Mouse (Mus musculus): ENCODE measurements around the gene Fgd5. TPM values are rescaled to one million over a fixed set of nuclear protein-coding genes. Genes with fewer than 3 reads are reported as not detected.

Gene Fgd5
- total and polyA plus RNA-seq, 3 experiments, result not detected

DNA sequence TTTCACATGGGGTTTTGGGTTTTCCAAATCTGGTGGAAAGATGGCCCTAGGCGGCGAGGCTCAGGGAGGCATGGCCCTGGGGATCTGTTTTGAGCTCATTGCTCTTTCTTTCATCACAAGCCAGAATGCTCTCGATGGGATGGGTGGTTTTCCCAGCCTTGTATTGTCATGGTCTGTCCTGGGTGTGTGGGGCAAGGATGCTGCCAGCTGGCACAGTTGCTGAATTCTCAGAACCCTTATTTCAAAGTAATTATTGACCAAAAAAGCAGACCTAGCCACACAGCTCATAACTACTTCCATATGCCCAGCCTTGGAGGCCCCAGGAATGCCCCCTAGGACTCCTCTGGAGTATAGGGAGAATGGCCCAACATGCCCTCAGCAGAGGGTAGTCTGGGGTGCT is 34.9 kb downstream of the Fgd5 start:
- Histone ChIP-seq H3K27me3 (replicated peaks) (peaks cover 65% of the 10 kb centered on the region), H3K9ac (ENCODE audit: insufficient read depth, low read depth) (no peak overlapping the region), H3K4me2 (ENCODE audit: insufficient read depth, low read depth, poor library complexity, severe bottlenecking) (no peak overlapping the region), H3K4me3 (replicated peaks in 1 of 3; ENCODE audit: low read depth in 2 of 3, low read length in 2 of 3, poor library complexity in 1 of 3) (no peak overlapping the region), H3K4me1 (ENCODE audit: control insufficient read depth in 1 of 2, insufficient read depth in 2 of 2) (no peaks in the 10 kb centered on the region; a peak in 2 of 4 replicates), H3K36me3 (replicated peaks in 1 of 2; ENCODE audit: control insufficient read depth in 1 of 2, insufficient read depth in 1 of 2, low read length in 1 of 2) (no peaks in the 10 kb centered on the region), H3K27ac (ENCODE audit: insufficient read depth, low read depth) (no peak overlapping the region), H3K79me2 (replicated peaks; ENCODE audit: control insufficient read depth, extremely low read depth, insufficient read depth, poor library complexity, severe bottlenecking) (no peaks in the 10 kb centered on the region), H3K9me3 (replicated peaks; ENCODE audit: low read length) (no peaks in the 10 kb centered on the region)
- TF ChIP-seq E2F4 (IDR thresholded peaks at IDR 0.05; ENCODE audit: insufficient replicate concordance, low read depth, low read length), result no peak
- no peak for TF ChIP-seq ZNF384 (IDR thresholded peaks at IDR 0.05; ENCODE audit: low read depth, low read length)
- no peak for TF ChIP-seq SIN3A (IDR thresholded peaks at IDR 0.05; ENCODE audit: low read length)
- TF ChIP-seq CHD1 (IDR thresholded peaks at IDR 0.05; ENCODE audit: low read depth, low read length), result no peak
- TF ChIP-seq SMC3 (IDR thresholded peaks at IDR 0.05; ENCODE audit: low read depth, low read length), result no peak
- TF ChIP-seq POLR2A (IDR thresholded peaks at IDR 0.05; ENCODE audit: low read depth, low read length), result no peak
- TF ChIP-seq MAX (IDR thresholded peaks at IDR 0.05; ENCODE audit: low read length), result no peak
- no peak for TF ChIP-seq PAX5 (IDR thresholded peaks at IDR 0.05; ENCODE audit: low read length)
- TF ChIP-seq MYC (IDR thresholded peaks at IDR 0.05; ENCODE audit: low read depth, low read length), result no peak
- no peak for TF ChIP-seq GABPA (IDR thresholded peaks at IDR 0.05; ENCODE audit: insufficient replicate concordance, low read depth, low read length)
- TF ChIP-seq MXI1 (IDR thresholded peaks at IDR 0.05; ENCODE audit: low read depth, low read length), result no peak
- no peak for TF ChIP-seq ZMIZ1 (IDR thresholded peaks at IDR 0.05; ENCODE audit: low read depth, low read length)
- no peak for DNase-seq (ENCODE audit: extremely low read depth)
- in situ Hi-C loops (cut with MboI; ENCODE audit: low pct_ligation_motif_present, low pct_unique_long_range_greater_than_20kb, low sequenced_read_pairs), result no loop called here
- dilution Hi-C loops (cut with MboI; ENCODE audit: extremely low pct_ligation_motif_present, extremely low pct_unique_long_range_greater_than_20kb, low sequenced_read_pairs), result no loop called here

DNA sequence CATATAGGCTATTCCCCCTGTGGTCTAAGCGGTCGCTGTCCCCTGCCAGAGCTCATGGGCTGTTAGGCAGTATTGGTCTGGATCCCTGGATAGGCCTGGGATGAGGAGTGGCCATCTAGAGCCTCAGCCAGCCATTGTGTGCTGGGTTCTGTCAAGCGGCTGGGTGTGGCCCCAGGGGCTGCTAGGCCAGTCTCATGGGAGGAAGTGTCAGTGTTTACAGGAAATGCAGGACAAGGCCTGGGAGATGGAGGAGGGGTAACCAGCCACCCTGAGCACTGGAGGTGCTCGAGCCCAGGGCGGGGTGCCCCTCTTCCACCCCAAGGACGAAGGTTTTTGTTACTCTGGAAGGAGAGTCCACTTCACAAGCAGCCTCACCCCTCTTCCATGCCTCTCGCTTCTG is 36.3 kb downstream of the Fgd5 start:
- Histone ChIP-seq H3K4me3 (replicated peaks in 1 of 3; ENCODE audit: low read depth in 2 of 3, low read length in 2 of 3, poor library complexity in 1 of 3) (no peak overlapping the region), H3K9me3 (replicated peaks; ENCODE audit: low read length) (no peaks in the 10 kb centered on the region), H3K4me1 (ENCODE audit: control insufficient read depth in 1 of 2, insufficient read depth in 2 of 2) (no peaks in the 10 kb centered on the region; a peak in 2 of 4 replicates), H3K36me3 (replicated peaks in 1 of 2; ENCODE audit: control insufficient read depth in 1 of 2, insufficient read depth in 1 of 2, low read length in 1 of 2) (no peaks in the 10 kb centered on the region), H3K79me2 (replicated peaks; ENCODE audit: control insufficient read depth, extremely low read depth, insufficient read depth, poor library complexity, severe bottlenecking) (no peaks in the 10 kb centered on the region), H3K27ac (ENCODE audit: insufficient read depth, low read depth) (no peak overlapping the region), H3K4me2 (ENCODE audit: insufficient read depth, low read depth, poor library complexity, severe bottlenecking) (no peak overlapping the region), H3K27me3 (replicated peaks) (peaks cover 71% of the 10 kb centered on the region), H3K9ac (ENCODE audit: insufficient read depth, low read depth) (no peak overlapping the region)
- no peak for DNase-seq (ENCODE audit: extremely low read depth)
- no peak for TF ChIP-seq IRF4 (IDR thresholded peaks at IDR 0.05; ENCODE audit: low read depth, low read length)
- no peak for TF ChIP-seq CHD1 (IDR thresholded peaks at IDR 0.05; ENCODE audit: low read depth, low read length)
- dilution Hi-C loops (cut with MboI; ENCODE audit: extremely low pct_ligation_motif_present, extremely low pct_unique_long_range_greater_than_20kb, low sequenced_read_pairs), result no loop called here
- in situ Hi-C loops (cut with MboI; ENCODE audit: low pct_ligation_motif_present, low pct_unique_long_range_greater_than_20kb, low sequenced_read_pairs), result no loop called here

DNA sequence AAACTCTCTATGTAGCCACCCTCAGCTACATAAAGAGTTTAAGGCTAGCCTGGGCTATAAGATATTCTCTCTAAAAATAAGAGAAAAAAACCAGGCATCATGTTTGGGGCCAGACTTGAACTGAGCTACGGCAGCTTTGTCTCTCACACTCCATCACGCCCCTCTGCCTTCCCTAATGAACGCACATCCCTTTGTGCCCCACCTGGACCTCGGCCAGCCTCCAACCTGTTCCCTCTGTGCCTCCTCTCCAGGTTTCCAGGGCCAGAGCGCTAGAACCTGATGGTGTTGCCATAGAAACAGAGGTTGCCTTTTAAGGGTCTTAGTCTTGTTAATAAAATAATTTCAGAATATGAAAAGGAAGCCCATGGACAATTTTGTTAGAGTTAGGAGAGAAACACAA is 37.2 kb downstream of the Fgd5 start:
- peaks cover 67% of the 10 kb centered on the region for H3K27me3 ChIP-seq (replicated peaks)
- H3K9me3 ChIP-seq (replicated peaks; ENCODE audit: low read length), result no peaks in the 10 kb centered on the region
- H3K4me2 ChIP-seq (ENCODE audit: insufficient read depth, low read depth, poor library complexity, severe bottlenecking), result no peak overlapping the region
- no peaks in the 10 kb centered on the region for H3K36me3 ChIP-seq (replicated peaks in 1 of 2; ENCODE audit: control insufficient read depth in 1 of 2, insufficient read depth in 1 of 2, low read length in 1 of 2)
- H3K4me1 ChIP-seq (ENCODE audit: control insufficient read depth in 1 of 2, insufficient read depth in 2 of 2), result no peaks in the 10 kb centered on the region; a peak in 2 of 4 replicates
- TF ChIP-seq SMC3 (IDR thresholded peaks at IDR 0.05; ENCODE audit: low read depth, low read length) (no peak), JUND (conservative IDR thresholded peaks at IDR 0.05; ENCODE audit: low read depth, low read length) (no peak), MXI1 (IDR thresholded peaks at IDR 0.05; ENCODE audit: low read depth, low read length) (no peak), POLR2A (IDR thresholded peaks at IDR 0.05; ENCODE audit: low read depth, low read length) (no peak), USF1 (IDR thresholded peaks at IDR 0.05; ENCODE audit: low read depth, low read length) (no peak), RCOR1 (conservative IDR thresholded peaks at IDR 0.05; ENCODE audit: low read depth, low read length) (no peak), E2F4 (IDR thresholded peaks at IDR 0.05; ENCODE audit: insufficient replicate concordance, low read depth, low read length) (no peak), POLR2AphosphoS2 (IDR thresholded peaks at IDR 0.05; ENCODE audit: low read depth, low read length) (no peak), KAT2A (IDR thresholded peaks at IDR 0.05; ENCODE audit: insufficient replicate concordance, low read length) (no peak), TBP (conservative IDR thresholded peaks at IDR 0.05; ENCODE audit: low read depth, low read length) (no peak), HCFC1 (IDR thresholded peaks at IDR 0.05; ENCODE audit: low read depth, low read length) (no peak), ZC3H11A (IDR thresholded peaks at IDR 0.05; ENCODE audit: low read depth, low read length) (no peak), BHLHE40 (IDR thresholded peaks at IDR 0.05; ENCODE audit: low read depth, low read length) (no peak)
- dilution Hi-C loops (cut with MboI; ENCODE audit: extremely low pct_ligation_motif_present, extremely low pct_unique_long_range_greater_than_20kb, low sequenced_read_pairs), result no loop called here
- in situ Hi-C loops (cut with MboI; ENCODE audit: low pct_ligation_motif_present, low pct_unique_long_range_greater_than_20kb, low sequenced_read_pairs), result no loop called here
- no peak for DNase-seq (ENCODE audit: extremely low read depth)
- no peak overlapping the region for H3K4me3 ChIP-seq (replicated peaks in 1 of 3; ENCODE audit: low read depth in 2 of 3, low read length in 2 of 3, poor library complexity in 1 of 3)
- H3K9ac ChIP-seq (ENCODE audit: insufficient read depth, low read depth), result no peak overlapping the region
- no peak overlapping the region for H3K27ac ChIP-seq (ENCODE audit: insufficient read depth, low read depth)
- no peaks in the 10 kb centered on the region for H3K79me2 ChIP-seq (replicated peaks; ENCODE audit: control insufficient read depth, extremely low read depth, insufficient read depth, poor library complexity, severe bottlenecking)

Measured in CH12.LX (cell line).